Mouse (Mus musculus) limb, embryonic 14.5 days (tissue): ENCODE measurements around the gene Ptgir. TPM values are rescaled to one million over a fixed set of nuclear protein-coding genes. Genes with fewer than 3 reads are reported as not detected.

Experiments
- ATAC-seq: fragments of 200-750 bp; cut with Nextera tagmentation; 2 replicates; pipeline ENCODE4 v1.8.0; 2017; ENCODE audit warnings: low read depth, moderate number of reproducible peaks, moderate TSS enrichment; ENCODE audit not compliant: low FRiP score
- DNase-seq: peaks from one replicate; pipeline ENCODE4 v3.0.0-alpha.2; 2015; ENCODE audit warnings: low spot score
- H3K27ac ChIP-seq: fragments of 300-500 bp; sonication (generic); replicated peaks from 2 replicates; pipeline ENCODE4 v1.5.1; 2014; ENCODE audit warnings: low read depth, mild to moderate bottlenecking, low read length, moderate library complexity, mixed read lengths
- H3K27me3 ChIP-seq: fragments of 300-500 bp; sonication (generic); 2 replicates; pipeline ENCODE4 v1.6.1; 2014; ENCODE audit warnings: low read length, mixed read lengths; ENCODE audit not compliant: control insufficient read depth, insufficient read depth
- H3K36me3 ChIP-seq: fragments of 300-500 bp; sonication (generic); 2 replicates; pipeline ENCODE4 v1.6.1; 2014; ENCODE audit warnings: mild to moderate bottlenecking, low read length, moderate library complexity, mixed read lengths; ENCODE audit not compliant: control insufficient read depth, insufficient read depth
- H3K4me1 ChIP-seq: fragments of 300-500 bp; sonication (generic); 2 replicates; pipeline ENCODE4 v1.6.1; 2014; ENCODE audit warnings: antibody characterized with exemption, low read length, mixed read lengths; ENCODE audit not compliant: control insufficient read depth, insufficient read depth
- H3K4me2 ChIP-seq: fragments of 300-500 bp; sonication (generic); replicated peaks from 2 replicates; pipeline ENCODE4 v1.6.1; 2014; ENCODE audit warnings: low read depth, mild to moderate bottlenecking, low read length, moderate library complexity; ENCODE audit not compliant: severe bottlenecking
- H3K4me3 ChIP-seq: fragments of 300-500 bp; sonication (generic); replicated peaks from 2 replicates; pipeline ENCODE4 v1.5.1; 2014; ENCODE audit warnings: low read length
- H3K9ac ChIP-seq: fragments of 300-500 bp; sonication (generic); 2 replicates; pipeline ENCODE4 v1.6.1; 2014; ENCODE audit warnings: mild to moderate bottlenecking, low read depth, low read length, moderate library complexity; ENCODE audit not compliant: severe bottlenecking
- H3K9me3 ChIP-seq: fragments of 300-500 bp; sonication (generic); 2 replicates; pipeline ENCODE4 v1.6.1; 2016; ENCODE audit warnings: low read length; ENCODE audit not compliant: control insufficient read depth
- POLR2A ChIP-seq: fragments of 200-500 bp; IDR thresholded peaks from 2 replicates; pipeline ENCODE4 v1.8.0; 2012; ENCODE audit warnings: inconsistent platforms, mild to moderate bottlenecking, moderate library complexity, borderline replicate concordance; ENCODE audit not compliant: insufficient read depth, insufficient read length; ENCODE audit errors: extremely low read depth
- WGBS: fragments of 180-500 bp; shearing (Covaris S2); extraction: QIAGEN DNeasy Blood & Tissue Kit; methylation state at CpG from one replicate; pipeline ENCODE4 v1.1.7; 2014; 5-methylcytosine and 5-hydroxymethylcytosine counted together
- polyA plus RNA-seq, 2 experiments: library from polyadenylated mRNA; depleted of rRNA in 1 of 2; stranded (reverse) in 1 of 2; unstranded in 1 of 2; fragments of >200 nt; fragmentation: Nextera tagmentation in 1 of 2; extraction: Ambion mirVana in 1 of 2; gene quantifications; 2 replicates each; pipeline versions ENCODE4 v1.2.1 to v1.2.3; 2012 to 2014

Ptgir gene
- polyA plus RNA-seq, 2 experiments = 2.3 to 3.6 TPM

DNA sequence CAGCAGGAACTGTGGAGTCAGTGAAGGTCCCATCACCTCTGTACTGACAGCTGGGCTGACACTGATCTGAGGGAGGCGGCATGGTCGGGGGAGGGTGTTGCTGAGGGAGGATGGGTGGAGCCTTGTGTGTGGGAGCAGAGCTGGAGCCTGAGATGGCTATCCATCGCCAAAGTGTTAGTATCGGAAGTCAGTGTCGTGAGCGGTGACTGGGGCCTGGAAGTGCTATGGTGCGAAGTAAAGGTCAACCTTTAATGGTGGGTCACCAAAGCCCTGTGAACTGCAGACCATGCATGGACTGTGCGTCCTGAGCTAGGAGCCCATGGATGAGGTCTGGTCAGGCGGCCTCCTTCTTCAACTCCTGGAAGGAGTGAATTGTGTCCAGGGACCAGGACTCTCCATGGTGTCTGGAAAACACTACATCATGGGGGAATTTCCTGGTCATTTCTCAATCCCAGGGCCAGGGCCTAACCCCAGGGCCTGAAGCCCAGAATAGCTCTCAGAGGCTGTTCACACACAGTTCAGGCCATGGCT lies 734 bp upstream of the Ptgir start:
- DNase-seq = no peak
- no peak for ATAC-seq
- no peak overlapping the region for H3K4me3 ChIP-seq
- H3K4me1 ChIP-seq = peaks cover 26% of the 10 kb centered on the region
- TF ChIP-seq POLR2A = no peak
- no peaks in the 10 kb centered on the region for H3K36me3 ChIP-seq
- H3K9me3 ChIP-seq = no peaks in the 10 kb centered on the region
- WGBS = 30% methylated on average over 9 of the region's 9 CpGs
- no peak overlapping the region for H3K27ac ChIP-seq
- H3K27me3 ChIP-seq = no peaks in the 10 kb centered on the region
- no peak overlapping the region for H3K9ac ChIP-seq
- no peak overlapping the region for H3K4me2 ChIP-seq

GRCm38 (mm10) chr7:16906889-16907559 lies 734 bp downstream of the Ptgir start:
- Histone ChIP-seq H3K4me1 (peaks cover 15% of the 10 kb centered on the region), H3K36me3 (no peaks in the 10 kb centered on the region), H3K27me3 (no peaks in the 10 kb centered on the region), H3K27ac (no peak overlapping the region), H3K4me2 (0 out of 2 replicates have a peak overlapping the region, but pooled peaks have one; percentile 13), H3K9me3 (no peaks in the 10 kb centered on the region), H3K9ac (peak overlapping the region; percentile 4; the same call in 1 of the 2 replicates), H3K4me3 (no peak overlapping the region)
- no peak for TF ChIP-seq POLR2A
- no peak for ATAC-seq
- no peak for DNase-seq
- 93% methylated on average over 39 of the region's 41 CpGs for WGBS

GRCm38 (mm10) chr7:16907842-16908241 lies 1.6 kb downstream of the Ptgir start:
- no peaks in the 10 kb centered on the region for H3K9me3 ChIP-seq
- H3K27me3 ChIP-seq = no peaks in the 10 kb centered on the region
- 0 out of 2 replicates have a peak overlapping the region, but pooled peaks have one; percentile 2 for H3K4me2 ChIP-seq
- no peak overlapping the region for H3K27ac ChIP-seq
- H3K4me1 ChIP-seq = peaks cover 17% of the 10 kb centered on the region
- 67% methylated on average over 7 of the region's 7 CpGs for WGBS
- H3K4me3 ChIP-seq = no peak overlapping the region
- H3K36me3 ChIP-seq = no peaks in the 10 kb centered on the region
- no peak overlapping the region for H3K9ac ChIP-seq
- DNase-seq = no peak
- ATAC-seq = no peak
- no peak for TF ChIP-seq POLR2A

GRCm38 (mm10) chr7:16908367-16908766 lies 2.1 kb downstream of the Ptgir start:
- peak overlapping the region; percentile 2; the same call in 1 of the 2 replicates for H3K4me2 ChIP-seq
- H3K4me3 ChIP-seq = no peak overlapping the region
- no peaks in the 10 kb centered on the region for H3K9me3 ChIP-seq
- no peak overlapping the region for H3K27ac ChIP-seq
- H3K36me3 ChIP-seq = no peaks in the 10 kb centered on the region
- H3K4me1 ChIP-seq = peaks cover 17% of the 10 kb centered on the region
- ATAC-seq (no peak), DNase-seq (no peak)
- H3K27me3 ChIP-seq = no peaks in the 10 kb centered on the region
- H3K9ac ChIP-seq = 0 out of 2 replicates have a peak overlapping the region, but pooled peaks have one; percentile 16
- WGBS = 40% methylated on average over 11 of the region's 11 CpGs
- TF ChIP-seq POLR2A = no peak

- no peak for ATAC-seq
- H3K27ac ChIP-seq = no peak overlapping the region
- H3K36me3 ChIP-seq = 0 out of 2 replicates have a peak, but pooled peaks cover under 1% of the 10 kb centered on the region
- peaks cover 17% of the 10 kb centered on the region for H3K4me1 ChIP-seq
- H3K27me3 ChIP-seq = no peaks in the 10 kb centered on the region
- H3K4me2 ChIP-seq = peak overlapping the region; percentile 2; the same call in 1 of the 2 replicates
- 0 out of 2 replicates have a peak overlapping the region, but pooled peaks have one; percentile 16 for H3K9ac ChIP-seq
- H3K4me3 ChIP-seq = no peak overlapping the region
- WGBS = 62% methylated on average over 11 of the region's 11 CpGs
- H3K9me3 ChIP-seq = no peaks in the 10 kb centered on the region
- no peak for DNase-seq
- no peak for TF ChIP-seq POLR2A
Observed at GRCm38 (mm10) chr7:16908859-16909258, 2.6 kb downstream of the Ptgir start.
